Mouse (Mus musculus): Measurements from ENCODE around the gene Tspan9.

Gene Tspan9

DNA sequence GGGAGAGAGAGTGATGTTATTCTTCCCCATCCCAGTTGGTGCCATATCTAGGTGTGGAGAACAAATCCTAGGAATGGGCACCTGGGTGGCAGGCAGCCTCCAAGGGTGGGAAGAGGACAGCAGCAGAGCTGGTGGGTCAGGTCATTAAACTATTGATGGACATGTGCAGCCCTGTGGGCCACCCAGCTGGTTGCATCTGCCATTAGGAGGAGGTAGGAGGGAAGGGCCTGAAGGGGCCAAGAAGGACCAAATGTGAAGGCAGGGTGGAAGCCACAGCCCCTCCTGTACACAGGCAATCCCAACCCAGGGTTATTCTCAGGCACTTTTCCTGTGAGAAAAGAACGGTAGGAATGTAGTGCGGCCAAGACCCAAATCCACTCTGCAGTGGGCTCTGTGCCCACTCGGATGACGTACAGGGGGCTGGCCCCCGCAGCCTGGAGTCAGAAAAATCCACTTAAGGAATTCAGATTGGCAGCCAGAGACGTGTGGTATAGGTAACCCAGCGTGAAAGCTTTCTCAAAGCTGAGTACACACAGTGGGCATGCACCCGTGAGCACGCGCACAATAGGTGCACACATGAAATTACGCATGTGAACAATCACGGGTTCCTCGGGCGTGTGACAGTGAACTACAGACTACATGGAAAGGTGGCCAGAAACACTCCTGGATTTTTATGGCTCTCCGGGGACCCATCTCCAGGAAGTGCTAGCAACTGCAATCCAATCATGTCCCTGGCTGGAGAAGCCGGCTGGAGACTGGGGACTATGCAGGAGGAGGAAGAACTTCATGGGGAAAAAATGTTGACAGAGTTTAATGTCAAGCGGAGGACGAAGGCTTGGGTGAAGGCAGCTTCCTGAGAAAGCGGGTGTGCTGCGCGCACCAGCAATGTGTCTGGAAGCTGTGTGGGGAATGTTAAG, 67.0 kb downstream of the Tspan9 start:
- no peak for DNase-seq (ENCODE audit: low spot score in 2 of 2)

DNA sequence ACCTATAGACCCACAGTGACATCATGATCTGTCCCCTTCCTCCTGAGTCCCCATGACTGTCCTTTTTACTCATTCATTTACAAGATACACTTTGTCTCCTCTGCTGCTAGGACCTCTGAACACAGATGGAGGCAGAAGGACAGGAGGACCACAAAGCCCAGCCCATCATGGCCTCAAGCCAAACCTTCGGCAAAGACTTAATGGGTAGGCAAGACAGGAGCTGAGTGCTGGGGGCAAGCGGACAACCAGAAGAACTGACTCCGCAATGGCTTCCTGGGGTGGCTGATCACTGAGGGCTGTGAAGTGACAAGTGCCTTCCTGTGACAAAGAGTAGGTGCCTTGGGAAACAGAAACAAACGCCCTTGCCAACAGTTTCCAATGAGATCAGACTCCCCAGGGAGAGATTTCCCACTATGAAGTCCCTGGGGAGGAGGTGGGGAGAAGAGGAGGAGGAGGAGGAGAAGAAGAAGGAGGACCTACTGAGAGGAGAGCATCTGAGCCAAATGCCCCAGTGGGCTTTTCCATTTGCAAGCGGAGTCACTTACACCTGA, 67.9 kb downstream of the Tspan9 start:
- DNase-seq (ENCODE audit: low spot score in 2 of 2) = no peak

DNA sequence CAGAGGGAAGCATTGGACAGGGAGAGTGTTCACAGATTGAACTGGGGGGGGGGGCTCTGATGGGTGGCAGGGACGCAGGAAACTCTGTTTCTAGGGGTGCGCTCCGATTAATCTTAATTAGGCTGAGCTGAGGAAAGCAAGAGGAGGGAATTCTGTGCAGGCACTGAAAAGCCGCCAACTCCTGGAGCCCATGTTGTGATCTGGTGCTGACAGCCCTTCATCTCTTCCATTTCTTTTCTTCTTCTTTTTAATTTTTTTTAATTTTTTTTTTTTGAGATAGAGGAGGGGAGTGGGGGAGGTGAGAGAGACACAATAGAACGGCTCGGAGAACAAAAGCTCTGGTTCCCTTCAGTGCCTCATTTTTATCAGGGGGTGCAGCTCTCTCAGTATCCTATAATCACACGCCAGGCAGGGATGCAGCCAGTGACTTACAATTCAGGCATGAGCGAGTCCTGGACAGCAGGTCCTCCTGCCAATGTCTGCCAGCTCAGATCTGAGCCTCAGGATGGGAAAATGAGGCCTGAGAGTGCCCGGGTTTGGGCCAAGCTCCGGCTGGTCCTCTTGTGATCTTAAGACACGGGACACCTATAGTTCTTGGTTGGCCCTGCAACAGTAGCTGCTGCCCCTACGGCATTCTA, 72.4 kb downstream of the Tspan9 start:
- no peak for DNase-seq (ENCODE audit: low spot score in 2 of 2)

DNA sequence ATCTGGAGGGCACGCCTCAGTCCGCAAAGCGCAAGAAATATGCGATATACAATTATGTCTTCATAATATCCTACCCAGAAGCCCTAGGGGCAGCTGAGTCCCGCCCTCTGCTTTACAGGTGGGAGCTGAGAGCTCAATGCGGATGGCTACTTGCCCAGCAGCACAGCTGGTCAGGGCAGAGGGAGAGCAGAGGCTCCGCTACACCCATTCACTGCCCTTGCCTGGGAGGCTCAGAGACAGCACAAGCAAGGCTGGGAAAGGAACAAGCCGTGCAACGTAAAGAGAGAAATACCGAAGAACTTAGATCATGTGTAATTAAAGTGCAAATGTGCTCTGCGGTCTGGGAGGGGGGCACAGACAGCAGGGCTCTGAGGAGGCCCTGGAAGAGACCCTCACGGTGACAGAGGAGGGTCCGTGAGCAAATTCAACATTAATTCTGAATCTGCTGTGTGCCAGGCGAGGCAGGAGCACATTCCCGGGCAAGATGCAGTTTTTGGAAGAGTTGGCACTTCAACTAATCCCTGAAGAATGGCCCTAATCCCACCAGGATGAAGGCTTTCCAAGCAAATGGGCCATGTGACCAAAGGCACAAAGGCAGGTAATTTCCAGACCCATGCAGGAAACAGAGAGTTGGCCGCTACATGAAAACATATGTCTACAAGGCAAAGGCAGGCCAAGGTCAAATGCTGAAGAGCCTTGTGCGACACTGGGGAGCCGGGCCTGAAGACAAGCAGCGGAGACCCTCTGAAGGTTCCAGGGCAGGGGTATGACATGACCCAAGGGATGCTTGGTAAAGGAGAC, 73.1 kb downstream of the Tspan9 start:
- no peak for DNase-seq (ENCODE audit: low spot score in 2 of 2)

DNA sequence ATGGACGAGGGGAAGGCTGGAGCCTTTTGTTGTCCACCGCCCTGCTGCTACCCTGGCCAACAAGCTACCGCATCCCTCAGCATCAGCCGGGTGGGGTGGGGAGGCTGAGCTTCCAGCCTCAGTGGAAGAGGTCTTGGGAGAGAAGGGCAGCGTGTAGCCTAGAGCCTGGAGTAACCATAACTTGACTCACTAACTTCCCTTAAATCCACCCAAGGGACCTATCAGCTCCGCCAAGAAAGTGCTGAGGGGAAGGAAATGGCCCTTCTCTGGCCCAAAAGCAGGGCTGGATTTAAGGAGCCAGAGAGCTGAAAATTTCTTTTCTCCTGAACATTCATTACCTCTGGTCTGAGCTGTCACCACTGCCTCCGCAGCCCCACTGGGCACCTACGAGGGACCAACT, 75.2 kb downstream of the Tspan9 start:
- no peak for DNase-seq (ENCODE audit: low spot score in 2 of 2)

DNA sequence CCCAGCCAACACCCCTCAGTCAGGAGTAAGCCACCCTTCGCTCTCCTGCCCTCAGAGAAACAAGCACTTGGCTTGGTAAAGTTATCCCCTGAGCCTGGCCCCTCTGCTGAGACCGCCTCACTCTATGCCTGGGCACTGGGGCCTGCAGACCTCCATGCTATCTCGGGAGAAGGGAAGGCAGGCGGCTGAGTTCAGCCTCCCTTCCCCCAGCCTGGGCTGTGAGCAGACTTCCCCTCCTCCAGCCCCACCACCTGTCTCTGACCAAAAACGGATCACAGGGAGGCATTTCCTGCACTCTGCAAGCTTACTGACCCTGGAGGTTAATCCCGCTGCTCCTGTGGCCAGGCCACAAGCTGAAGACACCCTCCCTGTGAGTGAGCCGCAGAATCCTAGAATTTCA, 77.4 kb downstream of the Tspan9 start:
- no peak for DNase-seq (ENCODE audit: low spot score in 2 of 2)

DNA sequence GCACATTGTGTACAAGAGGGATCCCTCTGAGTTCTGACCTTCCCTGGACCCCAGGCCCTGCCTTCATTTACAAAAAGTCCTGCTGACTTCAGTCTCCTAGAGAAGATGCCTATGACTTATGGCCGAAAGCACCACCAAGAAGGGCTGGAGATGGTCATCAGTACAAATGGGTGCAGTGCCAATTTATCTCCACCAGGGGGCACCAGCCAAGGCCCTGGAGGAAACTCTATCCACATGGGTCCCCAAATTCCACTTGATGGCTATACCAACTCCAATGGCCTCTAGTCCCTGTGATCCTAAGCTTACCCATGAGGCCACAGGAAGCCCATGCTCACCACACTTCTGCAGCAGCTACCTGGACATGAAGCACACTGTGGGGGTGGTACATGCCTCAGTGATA, 79.9 kb downstream of the Tspan9 start:
- DNase-seq (ENCODE audit: low spot score in 2 of 2) = peak in 1 of 2 experiments; percentile 22

DNA sequence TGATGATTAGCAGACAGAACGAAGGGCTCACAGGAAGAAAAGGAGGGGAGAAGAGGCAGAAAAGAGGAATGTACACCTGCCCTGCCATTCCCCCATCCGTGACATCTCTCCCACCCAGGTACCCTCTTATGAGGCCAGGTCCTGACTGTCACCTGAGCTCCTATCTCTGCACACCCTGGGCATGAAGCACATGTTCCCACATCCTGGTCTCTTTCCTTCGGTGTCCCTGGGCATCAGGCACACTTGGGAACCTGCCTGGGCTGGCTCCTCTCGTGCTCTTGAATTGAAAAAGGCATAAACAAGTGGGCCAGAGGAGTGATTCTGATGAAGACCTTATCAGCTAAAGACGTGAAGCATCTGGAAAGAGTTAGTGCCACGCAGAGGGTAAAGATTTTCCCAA, 80.6 kb downstream of the Tspan9 start:
- no peak for DNase-seq (ENCODE audit: low spot score in 2 of 2)

DNA sequence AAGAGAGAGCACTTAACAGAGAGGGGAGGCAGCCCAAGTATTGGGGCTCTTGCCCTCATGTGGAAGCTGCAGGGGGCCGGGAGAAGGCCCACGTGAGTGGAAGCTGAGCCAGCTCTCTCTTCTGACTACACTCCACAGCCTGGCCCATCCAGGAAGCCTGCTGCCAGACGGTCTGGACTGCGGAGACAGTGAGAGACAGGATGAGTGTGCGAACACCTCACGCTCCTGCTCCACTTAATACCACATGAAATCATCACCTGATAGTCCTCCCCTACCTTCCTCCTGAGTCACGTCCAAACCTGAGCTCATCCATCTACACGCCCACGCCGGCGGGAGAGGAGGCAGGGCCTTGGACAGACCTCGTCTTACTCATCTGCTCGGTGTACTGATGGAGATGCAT, 81.2 kb downstream of the Tspan9 start:
- no peak for DNase-seq (ENCODE audit: low spot score in 2 of 2)

DNA sequence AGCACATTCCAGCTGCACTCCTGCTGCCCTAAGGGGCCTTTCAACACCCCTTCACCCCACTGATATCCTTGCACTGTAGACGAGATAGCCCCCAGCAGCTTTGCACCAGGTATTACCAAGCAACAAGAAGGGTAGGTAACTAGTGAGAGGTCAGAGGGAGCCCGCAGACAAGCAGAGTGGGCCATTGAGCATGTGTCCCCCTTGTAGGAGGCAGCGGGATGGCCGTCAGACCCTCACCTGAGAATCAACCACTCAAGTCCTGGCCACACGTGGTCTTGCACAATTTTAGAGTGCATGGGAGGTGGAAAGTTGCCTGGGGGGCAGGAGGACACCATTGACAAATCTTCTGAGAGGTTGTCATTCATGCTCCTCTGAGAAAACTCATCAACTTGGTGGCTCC, 82.1 kb downstream of the Tspan9 start:
- no peak for DNase-seq (ENCODE audit: low spot score in 2 of 2)

DNA sequence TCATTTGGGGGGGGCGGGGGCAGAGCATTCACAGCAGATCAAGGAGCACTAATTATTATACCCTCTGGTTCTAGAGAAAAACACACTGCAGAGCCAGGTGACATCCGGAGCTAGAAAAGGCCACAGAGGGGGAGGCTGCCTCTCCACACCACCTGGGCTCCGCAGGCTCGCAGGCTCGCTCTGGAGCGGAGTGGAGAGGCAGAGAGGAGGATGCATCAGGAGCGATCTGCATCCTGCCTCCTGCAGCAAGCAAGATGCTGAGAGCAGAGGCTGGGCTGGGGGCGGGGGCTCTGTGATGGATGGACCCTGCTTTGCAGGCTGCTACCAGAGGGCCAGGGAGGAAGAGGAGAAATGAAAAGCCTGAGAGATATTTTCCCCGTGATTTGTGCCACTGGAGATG, 84.8 kb downstream of the Tspan9 start:
- DNase-seq (ENCODE audit: low spot score in 2 of 2) = peak; percentile 20 to 27

DNA sequence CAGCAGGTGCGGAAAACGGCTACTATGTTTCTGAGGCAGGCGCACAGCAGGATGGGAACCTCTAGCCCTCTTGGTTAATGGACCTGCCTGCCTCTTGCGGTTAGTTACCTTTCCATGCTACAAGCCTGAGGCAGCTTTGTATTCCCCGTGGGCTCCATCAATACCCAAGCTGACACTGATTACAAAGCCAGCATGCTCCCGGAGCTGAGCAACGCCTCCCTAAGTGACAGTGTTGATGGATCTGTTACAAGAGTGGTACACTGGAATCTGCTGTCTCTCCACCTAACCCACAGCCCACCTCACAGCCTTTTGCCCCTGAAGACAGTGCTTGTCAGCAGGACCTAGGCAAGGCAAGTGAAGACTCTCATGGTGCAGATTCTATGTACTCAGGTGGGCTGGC, 85.2 kb downstream of the Tspan9 start:
- no peak for DNase-seq (ENCODE audit: low spot score in 2 of 2)

DNA sequence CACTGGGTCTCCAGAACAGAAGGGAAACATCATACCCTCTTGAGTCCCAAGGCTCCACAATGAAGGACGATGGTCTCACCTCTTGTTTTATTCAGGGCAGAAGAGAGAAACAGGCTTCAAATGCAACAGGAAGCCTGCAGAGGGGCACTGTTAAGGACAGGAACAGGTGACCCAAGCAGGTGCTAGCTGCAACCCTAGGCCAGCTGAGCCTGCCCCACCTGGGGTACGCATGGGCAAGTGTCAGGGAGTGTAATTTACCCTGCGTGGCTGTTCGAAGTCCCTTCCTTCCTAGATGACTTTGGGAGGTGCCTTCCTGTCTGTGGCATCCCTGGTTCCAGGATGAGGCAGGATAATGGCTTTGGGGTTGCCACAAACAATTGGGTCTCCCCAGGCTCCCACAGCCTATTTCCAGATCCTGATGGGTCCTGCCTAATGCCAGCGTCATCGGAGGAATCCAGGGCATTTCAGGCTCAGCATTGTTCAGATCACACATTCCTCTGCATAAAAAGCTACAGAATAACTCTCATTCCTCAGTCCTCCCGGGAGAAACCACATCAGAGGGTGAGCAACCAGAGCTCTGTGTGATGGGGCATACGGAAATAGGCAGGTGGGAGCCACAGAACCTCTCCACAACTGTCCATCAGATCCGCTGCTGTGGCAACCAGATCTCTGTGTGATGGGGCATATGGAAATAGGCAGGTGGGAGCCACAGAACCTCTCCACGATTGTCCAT, 90.2 kb downstream of the Tspan9 start:
- DNase-seq (ENCODE audit: low spot score in 2 of 2) = no peak

DNA sequence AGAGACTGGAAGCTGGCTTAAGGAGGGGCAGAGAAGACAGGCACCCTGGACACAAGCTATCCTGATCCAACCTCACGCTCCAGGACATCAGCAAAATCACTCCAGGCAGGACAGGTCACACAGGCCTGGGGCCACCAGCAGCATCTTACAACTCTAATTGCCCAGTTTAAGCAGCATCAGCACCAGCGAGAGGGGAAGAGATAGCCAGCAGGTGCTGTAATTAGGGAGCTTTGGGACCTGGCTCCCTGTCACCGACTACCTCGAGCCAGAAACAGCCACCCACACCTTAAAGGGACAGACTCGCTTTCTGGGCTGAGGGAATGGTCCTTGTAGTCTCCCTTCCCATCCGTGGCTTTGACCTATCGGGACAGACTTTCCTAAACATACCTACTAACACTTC, 95.7 kb downstream of the Tspan9 start:
- no peak for DNase-seq (ENCODE audit: low spot score in 2 of 2)

DNA sequence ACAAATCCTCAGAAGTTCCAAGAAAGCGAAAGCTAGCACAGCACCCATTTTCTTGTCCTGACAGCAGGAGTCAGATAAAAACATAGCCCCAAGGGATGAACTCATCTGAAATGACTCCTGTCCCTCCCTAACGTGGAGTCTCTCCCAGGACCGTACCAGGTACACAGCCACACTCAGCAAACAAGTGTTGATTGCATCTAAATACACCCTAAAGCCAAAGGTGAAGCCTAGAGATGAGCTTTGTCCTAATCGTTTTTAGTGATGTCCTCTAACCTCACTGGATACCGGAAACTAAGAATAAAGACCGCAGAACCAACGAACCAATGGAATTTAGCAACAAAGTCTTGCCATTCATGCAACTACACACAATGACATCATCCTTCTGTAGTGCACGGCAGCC, 96.2 kb downstream of the Tspan9 start:
- DNase-seq (ENCODE audit: low spot score in 2 of 2) = no peak

DNA sequence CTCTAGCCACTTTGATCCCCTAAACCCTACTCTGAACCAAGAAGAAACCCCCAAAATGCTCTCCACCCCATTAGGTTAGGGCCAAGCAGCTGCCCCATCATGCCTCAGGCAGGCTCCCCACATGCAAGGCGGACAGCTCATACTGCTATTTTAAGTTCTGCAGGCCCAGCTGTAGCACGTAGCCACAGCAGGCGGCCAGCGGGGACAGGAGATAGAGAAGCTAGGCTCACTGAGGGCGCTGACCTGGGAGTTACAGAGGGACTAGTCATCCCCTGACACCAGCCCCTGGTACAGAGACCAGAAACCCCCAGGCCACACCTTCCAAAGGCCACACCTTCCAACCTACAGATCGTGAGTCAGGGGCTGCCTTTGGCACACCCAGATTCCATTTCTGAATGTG, 96.6 kb downstream of the Tspan9 start:
- DNase-seq (ENCODE audit: low spot score in 2 of 2) = no peak

DNA sequence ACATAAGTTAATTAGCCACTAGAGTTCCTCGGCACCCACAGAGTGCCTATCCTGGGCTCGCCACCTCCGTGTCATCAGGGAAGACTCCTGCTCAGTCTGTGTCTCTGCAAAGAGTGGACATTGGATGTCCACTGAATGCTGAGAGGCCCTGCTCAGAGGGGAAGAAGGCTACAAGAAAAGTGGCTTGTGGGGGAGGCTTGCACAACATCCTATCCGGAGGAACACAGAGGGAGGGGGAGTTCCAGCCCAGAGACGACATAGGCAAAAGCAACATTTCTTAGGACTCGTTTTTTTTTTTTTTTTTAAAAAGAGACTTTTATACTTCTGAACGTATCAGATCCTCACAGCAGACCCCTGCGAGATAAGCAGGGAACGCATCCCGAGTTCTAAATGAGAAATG, 98.7 kb downstream of the Tspan9 start:
- DNase-seq (ENCODE audit: low spot score in 2 of 2) = no peak

DNA sequence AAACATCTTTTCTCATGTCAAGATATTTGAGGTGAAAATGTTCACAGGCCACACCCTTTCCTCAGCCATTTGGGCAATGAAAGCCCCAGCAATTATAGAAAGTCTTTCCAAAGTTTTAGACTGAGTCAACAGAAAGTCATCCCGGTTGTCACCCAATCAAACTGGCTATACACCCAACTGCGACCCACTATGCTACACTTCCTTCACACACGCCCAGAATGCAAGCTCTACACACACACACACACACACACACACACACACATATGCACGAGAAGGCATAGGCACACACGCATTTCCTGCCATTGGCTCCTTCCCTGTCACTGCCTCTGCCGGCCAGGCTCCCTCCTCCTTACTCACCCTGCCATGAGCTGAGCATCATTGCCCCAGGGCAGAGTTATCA, 99.9 kb downstream of the Tspan9 start:
- no peak for DNase-seq (ENCODE audit: low spot score in 2 of 2)

DNA sequence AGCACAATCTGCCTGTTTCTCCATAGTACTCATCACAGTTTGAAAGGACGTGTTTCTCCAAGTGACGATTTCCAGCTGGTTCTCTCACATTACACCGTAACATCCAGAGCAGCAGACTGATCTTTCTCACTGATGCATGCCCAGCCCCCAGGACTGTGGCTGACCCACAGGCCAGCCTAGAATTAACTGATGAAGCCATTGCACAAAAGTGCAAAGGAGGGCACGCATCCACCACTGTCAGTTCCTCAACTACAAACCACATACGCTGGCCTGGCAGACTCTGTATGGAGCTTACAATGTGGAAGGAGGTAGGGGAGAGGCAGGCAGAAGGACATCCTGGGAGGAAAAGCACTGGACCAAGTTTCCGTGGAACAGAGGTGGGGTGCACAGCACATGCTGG, 101.6 kb downstream of the Tspan9 start:
- DNase-seq (ENCODE audit: low spot score in 2 of 2) = no peak

DNA sequence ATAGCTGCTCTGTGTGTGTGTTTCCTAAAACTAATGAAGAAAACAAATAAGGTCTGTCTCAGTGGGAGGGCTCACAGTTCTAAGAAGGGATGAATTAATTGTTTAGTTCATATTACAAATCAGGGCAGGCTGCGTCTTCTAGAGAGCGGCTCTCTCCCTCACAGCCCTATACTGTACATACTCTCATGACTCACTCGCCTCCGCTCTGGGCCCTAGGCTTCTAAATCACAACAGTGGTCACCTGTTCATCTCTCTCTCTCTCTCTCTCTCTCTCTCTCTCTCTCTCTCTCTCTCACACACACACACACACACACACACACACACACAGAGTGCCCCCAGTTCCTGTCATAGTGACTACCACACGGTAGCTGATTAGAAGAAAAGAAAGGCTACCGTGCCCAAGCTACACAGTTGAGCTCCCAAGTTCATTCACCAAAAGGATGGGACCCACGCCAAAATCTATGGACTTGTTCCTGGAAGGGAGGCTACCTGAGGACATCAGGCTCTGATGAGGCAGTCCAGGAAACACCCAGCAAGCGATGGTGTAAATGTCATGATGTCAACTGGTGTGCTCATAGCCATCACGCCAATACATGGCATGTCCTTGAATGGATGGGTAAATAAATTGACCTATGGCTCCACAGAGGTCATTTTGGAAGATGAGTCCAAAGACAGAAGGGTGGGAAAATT, 104.2 kb downstream of the Tspan9 start:
- DNase-seq (ENCODE audit: low spot score in 2 of 2) = no peak

DNA sequence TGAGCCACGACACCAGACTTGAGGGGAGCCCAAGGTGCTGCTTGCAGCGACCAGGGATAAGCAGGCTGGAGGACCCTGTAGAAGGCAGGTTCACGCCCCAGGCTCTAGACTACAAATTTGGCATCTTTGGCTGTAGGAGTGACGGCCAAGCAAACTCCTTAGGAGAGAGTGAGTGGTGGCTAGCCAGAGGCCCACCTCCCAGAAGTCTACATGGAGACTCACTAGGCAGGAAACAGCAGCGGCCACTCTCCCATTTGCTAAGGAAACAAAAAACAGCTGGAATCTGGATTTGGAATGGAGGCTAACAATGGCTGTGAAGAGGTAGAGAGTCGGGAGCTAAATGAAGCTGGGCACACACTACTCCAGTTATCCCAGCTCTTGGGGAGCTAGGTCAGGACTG, 104.8 kb downstream of the Tspan9 start:
- no peak for DNase-seq (ENCODE audit: low spot score in 2 of 2)

Data from right cerebral cortex, adult 2 months (tissue).